Mouse (Mus musculus): ENCODE data around the gene Rnf135. TPM values are rescaled to one million over a fixed set of nuclear protein-coding genes. Genes with fewer than 3 reads are reported as not detected.
"Not testable (repeated sequence)": the region's sequence is repeated elsewhere in the genome, so short reads cannot be mapped to it uniquely, and the experiment has no call there.

Rnf135 gene
- polyA plus RNA-seq, 1 experiment from 2014 or later = 3.7 TPM

DNA sequence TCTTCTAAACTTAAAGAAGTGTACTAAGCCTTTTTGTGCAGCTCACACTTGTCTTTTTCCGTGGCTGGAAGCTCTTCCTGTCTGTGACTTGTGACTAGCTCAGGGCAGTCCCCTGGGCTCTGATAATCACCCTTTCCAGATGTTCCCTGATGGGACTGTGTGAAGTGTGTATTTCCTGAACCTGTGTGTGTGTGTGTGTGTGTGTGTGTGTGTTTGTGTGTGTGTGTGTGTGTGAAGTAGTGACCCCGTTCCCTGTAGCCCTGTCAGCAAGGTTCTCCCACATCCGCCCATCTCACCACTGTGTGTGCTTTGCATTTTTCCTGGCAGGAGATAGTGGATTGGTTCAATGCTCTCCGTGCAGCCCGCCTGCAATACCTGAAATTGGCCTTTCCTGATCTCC is 13.3 kb upstream of the Rnf135 start:
- WGBS = 82% methylated on average over 5 of the region's 5 CpGs
- Histone ChIP-seq H3K9ac (no peak overlapping the region), H3K27ac (no peak overlapping the region), H3K4me3 (replicated peaks; ENCODE audit: low read length) (no peak overlapping the region), H3K9me3 (ENCODE audit: control insufficient read depth, low read length) (no peaks in the 10 kb centered on the region), H3K36me3 (replicated peaks; ENCODE audit: control insufficient read depth, insufficient read depth) (no peaks in the 10 kb centered on the region), H3K4me2 (replicated peaks) (no peak overlapping the region), H3K4me1 (replicated peaks; ENCODE audit: control insufficient read depth, insufficient read depth, low read length) (no peaks in the 10 kb centered on the region), H3K27me3 (ENCODE audit: control insufficient read depth, insufficient read depth, low read length) (no peaks in the 10 kb centered on the region)
- ATAC-seq (ENCODE audit: low FRiP score) (no peak), DNase-seq (ENCODE audit: low spot score) (no peak)

DNA sequence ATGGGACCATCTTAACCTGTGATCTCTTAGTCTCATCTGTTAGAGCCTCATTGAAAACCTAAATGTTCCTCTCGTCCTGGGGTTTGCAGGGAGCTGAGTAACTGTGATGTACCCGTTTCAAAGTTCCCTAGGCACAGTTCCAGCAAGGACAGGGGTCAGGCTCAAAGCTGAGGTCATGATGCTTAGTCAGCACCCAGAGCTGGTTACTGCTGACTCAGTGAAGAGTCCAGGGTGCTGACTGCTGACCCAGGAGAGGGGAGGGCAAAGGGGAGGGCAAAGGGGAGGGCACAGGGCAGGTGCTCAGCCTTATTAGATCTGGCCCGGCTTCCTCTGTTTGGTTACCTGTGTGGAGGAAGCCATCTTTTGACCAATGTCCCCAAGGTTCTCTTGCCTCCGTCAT is 11.8 kb upstream of the Rnf135 start:
- no peak overlapping the region for H3K4me3 ChIP-seq (replicated peaks; ENCODE audit: low read length)

GRCm38 (mm10) chr11:80173963-80174670 is 9.5 kb upstream of the Rnf135 start:
- no peaks in the 10 kb centered on the region for H3K4me1 ChIP-seq (replicated peaks; ENCODE audit: control insufficient read depth, insufficient read depth, low read length)
- H3K9ac ChIP-seq = no peak overlapping the region
- H3K27me3 ChIP-seq (ENCODE audit: control insufficient read depth, insufficient read depth, low read length) = no peaks in the 10 kb centered on the region; the same call in 1 of the 2 replicates
- H3K27ac ChIP-seq = no peak overlapping the region
- H3K4me3 ChIP-seq (replicated peaks; ENCODE audit: low read length) = no peak overlapping the region
- H3K9me3 ChIP-seq (ENCODE audit: control insufficient read depth, low read length) = no peaks in the 10 kb centered on the region
- WGBS = 85% methylated on average over 11 of the region's 11 CpGs
- DNase-seq (ENCODE audit: low spot score) = no peak
- ATAC-seq (ENCODE audit: low FRiP score) = no peak
- no peak overlapping the region for H3K4me2 ChIP-seq (replicated peaks)
- H3K36me3 ChIP-seq (replicated peaks; ENCODE audit: control insufficient read depth, insufficient read depth) = no peaks in the 10 kb centered on the region

More for the DNA sequence above, 11.8 kb upstream of the Rnf135 start:
- no peaks in the 10 kb centered on the region for H3K36me3 ChIP-seq (replicated peaks; ENCODE audit: control insufficient read depth, insufficient read depth)
- 71% methylated on average over 4 of the region's 4 CpGs for WGBS
- H3K4me1 ChIP-seq (replicated peaks; ENCODE audit: control insufficient read depth, insufficient read depth, low read length) = no peaks in the 10 kb centered on the region
- DNase-seq (ENCODE audit: low spot score) (no peak), ATAC-seq (ENCODE audit: low FRiP score) (no peak)
- H3K27ac ChIP-seq = no peak overlapping the region
- no peaks in the 10 kb centered on the region; the same call in 1 of the 2 replicates for H3K27me3 ChIP-seq (ENCODE audit: control insufficient read depth, insufficient read depth, low read length)
- H3K9ac ChIP-seq = no peak overlapping the region
- no peaks in the 10 kb centered on the region for H3K9me3 ChIP-seq (ENCODE audit: control insufficient read depth, low read length)
- H3K4me2 ChIP-seq (replicated peaks) = no peak overlapping the region

- 80% methylated on average over 11 of the region's 11 CpGs for WGBS
Measured at GRCm38 (mm10) chr11:80176911-80177895, 6.4 kb upstream of the Rnf135 start.

DNA sequence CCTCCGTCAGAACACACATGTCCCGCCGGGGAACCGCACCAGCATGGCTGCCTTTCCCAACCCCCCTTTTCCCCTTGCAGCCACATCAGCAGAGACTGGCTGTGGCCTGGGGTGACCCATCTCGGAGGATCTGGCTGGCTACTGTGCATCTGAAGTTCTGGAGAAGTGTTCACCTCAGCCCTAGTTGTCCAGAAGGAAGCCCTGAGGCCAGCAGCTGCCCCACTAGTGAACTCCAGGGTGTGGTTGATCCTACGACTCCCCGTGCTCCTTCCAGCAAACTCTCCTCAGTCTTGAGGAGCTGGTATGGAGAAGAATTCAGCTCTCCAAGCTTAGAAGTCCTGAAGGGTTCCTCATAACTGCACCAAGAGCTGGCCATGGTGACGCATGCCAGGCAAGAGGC is 5.3 kb upstream of the Rnf135 start:
- ATAC-seq (ENCODE audit: low FRiP score) (no peak), DNase-seq (ENCODE audit: low spot score) (no peak)
- no peaks in the 10 kb centered on the region for H3K36me3 ChIP-seq (replicated peaks; ENCODE audit: control insufficient read depth, insufficient read depth)
- H3K9ac ChIP-seq = no peak overlapping the region
- H3K9me3 ChIP-seq (ENCODE audit: control insufficient read depth, low read length) = no peaks in the 10 kb centered on the region
- WGBS = 89% methylated on average over 8 of the region's 8 CpGs
- H3K4me2 ChIP-seq (replicated peaks) = no peak overlapping the region
- no peak overlapping the region for H3K27ac ChIP-seq
- no peaks in the 10 kb centered on the region for H3K4me1 ChIP-seq (replicated peaks; ENCODE audit: control insufficient read depth, insufficient read depth, low read length)
- H3K4me3 ChIP-seq (replicated peaks; ENCODE audit: low read length) = no peak overlapping the region
- no peaks in the 10 kb centered on the region; the same call in 1 of the 2 replicates for H3K27me3 ChIP-seq (ENCODE audit: control insufficient read depth, insufficient read depth, low read length)

More at GRCm38 (mm10) chr11:80176911-80177895, 6.4 kb upstream of the Rnf135 start:
- no peak overlapping the region for H3K9ac ChIP-seq
- H3K27me3 ChIP-seq (ENCODE audit: control insufficient read depth, insufficient read depth, low read length) = no peaks in the 10 kb centered on the region; the same call in 1 of the 2 replicates
- DNase-seq (ENCODE audit: low spot score) = no peak
- H3K4me1 ChIP-seq (replicated peaks; ENCODE audit: control insufficient read depth, insufficient read depth, low read length) = no peaks in the 10 kb centered on the region
- H3K27ac ChIP-seq = no peak overlapping the region
- no peak overlapping the region for H3K4me3 ChIP-seq (replicated peaks; ENCODE audit: low read length)
- ATAC-seq (ENCODE audit: low FRiP score) = no peak
- H3K4me2 ChIP-seq (replicated peaks) = no peak overlapping the region
- no peaks in the 10 kb centered on the region for H3K9me3 ChIP-seq (ENCODE audit: control insufficient read depth, low read length)
- H3K36me3 ChIP-seq (replicated peaks; ENCODE audit: control insufficient read depth, insufficient read depth) = no peaks in the 10 kb centered on the region

GRCm38 (mm10) chr11:80181021-80181749 is 2.5 kb upstream of the Rnf135 start:
- 83% methylated on average over 5 of the region's 5 CpGs for WGBS
- DNase-seq (ENCODE audit: low spot score) (no peak), ATAC-seq (ENCODE audit: low FRiP score) (no peak)
- H3K4me3 ChIP-seq (replicated peaks; ENCODE audit: low read length) = no peak overlapping the region
- no peaks in the 10 kb centered on the region for H3K27me3 ChIP-seq (ENCODE audit: control insufficient read depth, insufficient read depth, low read length)
- no peak overlapping the region for H3K9ac ChIP-seq
- H3K4me1 ChIP-seq (replicated peaks; ENCODE audit: control insufficient read depth, insufficient read depth, low read length) = no peaks in the 10 kb centered on the region
- H3K9me3 ChIP-seq (ENCODE audit: control insufficient read depth, low read length) = no peaks in the 10 kb centered on the region
- H3K4me2 ChIP-seq (replicated peaks) = no peak overlapping the region
- H3K27ac ChIP-seq = no peak overlapping the region
- no peaks in the 10 kb centered on the region for H3K36me3 ChIP-seq (replicated peaks; ENCODE audit: control insufficient read depth, insufficient read depth)

GRCm38 (mm10) chr11:80183054-80183704 is 472 bp upstream of the Rnf135 start:
- ATAC-seq (ENCODE audit: low FRiP score) = 0 out of 2 replicates have a peak, but pooled peaks have one; percentile 11
- not testable (repeated sequence) for H3K27ac ChIP-seq; H3K4me1 ChIP-seq (replicated peaks; ENCODE audit: control insufficient read depth, insufficient read depth, low read length)

DNA sequence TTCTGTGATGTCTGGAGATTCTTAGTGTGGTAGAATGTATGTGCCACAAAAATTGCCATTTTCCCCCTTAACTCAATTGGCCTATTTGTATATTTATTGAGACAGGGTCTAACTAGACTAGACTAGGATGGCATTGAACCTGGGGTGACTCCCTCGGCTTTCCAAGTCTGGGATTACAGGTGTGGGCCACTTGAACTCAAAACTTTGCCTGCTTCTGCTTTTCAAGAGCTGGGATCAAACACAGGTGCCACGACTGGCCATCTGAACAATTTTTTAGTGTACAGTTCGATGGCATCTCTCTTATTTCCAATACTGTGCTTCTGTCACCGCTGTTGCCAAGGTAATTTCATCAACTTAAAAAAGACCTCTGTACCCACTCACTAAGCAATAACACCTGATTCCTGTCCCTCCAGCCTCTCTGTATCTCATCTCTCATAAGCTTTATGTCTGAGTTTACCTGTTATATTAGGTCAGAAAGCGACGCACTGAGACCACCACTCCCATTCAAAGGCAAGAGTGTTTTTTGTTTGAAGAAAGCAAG is 950 bp downstream of the Rnf135 start:
- H3K4me1 ChIP-seq (replicated peaks; ENCODE audit: control insufficient read depth, insufficient read depth, low read length) = no peaks in the 10 kb centered on the region
- no peaks in the 10 kb centered on the region for H3K9me3 ChIP-seq (ENCODE audit: control insufficient read depth, low read length)
- WGBS = 90% methylated on average over 6 of the region's 6 CpGs
- no peak overlapping the region for H3K27ac ChIP-seq
- no peak overlapping the region; the same call in 1 of the 2 replicates for H3K4me2 ChIP-seq (replicated peaks)
- DNase-seq (ENCODE audit: low spot score) (no peak), ATAC-seq (ENCODE audit: low FRiP score) (no peak)
- 0 out of 2 replicates have a peak overlapping the region, but pooled peaks have one; percentile 47 for H3K9ac ChIP-seq
- no peaks in the 10 kb centered on the region for H3K36me3 ChIP-seq (replicated peaks; ENCODE audit: control insufficient read depth, insufficient read depth)
- H3K27me3 ChIP-seq (ENCODE audit: control insufficient read depth, insufficient read depth, low read length) = no peaks in the 10 kb centered on the region
- peak overlapping the region; percentile 37; the same call in 1 of the 2 replicates for H3K4me3 ChIP-seq (replicated peaks; ENCODE audit: low read length)

More at GRCm38 (mm10) chr11:80183054-80183704, 472 bp upstream of the Rnf135 start:
- DNase-seq (ENCODE audit: low spot score); H3K27me3 ChIP-seq (ENCODE audit: control insufficient read depth, insufficient read depth, low read length); H3K36me3 ChIP-seq (replicated peaks; ENCODE audit: control insufficient read depth, insufficient read depth); H3K9me3 ChIP-seq (ENCODE audit: control insufficient read depth, low read length): not testable (repeated sequence)
- Histone ChIP-seq H3K4me3 (replicated peaks; ENCODE audit: low read length) (peak overlapping the region; percentile 37), H3K9ac (0 out of 2 replicates have a peak overlapping the region, but pooled peaks have one; percentile 47), H3K4me2 (replicated peaks) (peak overlapping the region; percentile 52)
- 47% methylated on average over 12 of the region's 12 CpGs for WGBS

Measured in hindbrain, embryonic 14.5 days (tissue).